Mouse (Mus musculus): ENCODE measurements at regions not wholly inside any gene's neighbourhood (a gene's known extent, or its start where the extent isn't known, plus 50 kb on each side); places are given as distances from the start of the nearest gene placed in this dataset.

GRCm38 (mm10) chr1:32858040-32858439 is 310.9 kb upstream of the Gm5415 start:
- H3K9ac ChIP-seq (ENCODE audit: low read length) = no peak overlapping the region
- 61% methylated on average over 1 of the region's 1 CpGs for WGBS
- no peaks in the 10 kb centered on the region for H3K36me3 ChIP-seq (ENCODE audit: control insufficient read depth, insufficient read depth, low read length)
- H3K9me3 ChIP-seq (ENCODE audit: control insufficient read depth, low read length) = no peaks in the 10 kb centered on the region
- H3K4me1 ChIP-seq (ENCODE audit: control insufficient read depth in 2 of 2, insufficient read depth in 2 of 2, low read length in 2 of 2) = no peaks in the 10 kb centered on the region
- no peak overlapping the region for H3K4me2 ChIP-seq (ENCODE audit: low read length)
- no peak for ATAC-seq (ENCODE audit: insufficient number of reproducible peaks, insufficient read depth, low FRiP score, low read depth)
- H3K27me3 ChIP-seq (ENCODE audit: control insufficient read depth, insufficient read depth, low read length) = no peaks in the 10 kb centered on the region
- H3K27ac ChIP-seq (replicated peaks in 1 of 2; ENCODE audit: control insufficient read depth in 1 of 2, insufficient read depth in 1 of 2, low read depth in 2 of 2, low read length in 2 of 2) = no peak overlapping the region
- no peak overlapping the region for H3K4me3 ChIP-seq (ENCODE audit: control insufficient read depth in 1 of 2, insufficient read depth in 1 of 2, low read depth in 1 of 2, low read length in 2 of 2)

Measured in heart, embryonic 14.5 days (tissue).